Mouse (Mus musculus) heart, embryonic 16.5 days (tissue): ENCODE measurements around the gene Mon2. TPM values are rescaled to one million over a fixed set of nuclear protein-coding genes. Genes with fewer than 3 reads are reported as not detected.

Source experiments
- ATAC-seq: fragments of 200-750 bp; cut with Nextera tagmentation; replicated peaks from 2 replicates; pipeline ENCODE4 v1.8.0; 2017; ENCODE audit warnings: moderate number of reproducible peaks; ENCODE audit not compliant: insufficient read depth, low FRiP score; ENCODE audit errors: extremely low read depth
- H3K27ac ChIP-seq: fragments of 300-500 bp; sonication (generic); 2 replicates; pipeline ENCODE4 v1.5.1; 2014; ENCODE audit warnings: mild to moderate bottlenecking, low read length, control low read depth, moderate library complexity
- H3K27me3 ChIP-seq: fragments of 300-500 bp; sonication (generic); 2 replicates; pipeline ENCODE4 v1.6.1; 2014; ENCODE audit warnings: low read length, mixed read lengths; ENCODE audit not compliant: control insufficient read depth, insufficient read depth
- H3K36me3 ChIP-seq: fragments of 300-500 bp; sonication (generic); 2 replicates; pipeline ENCODE4 v1.6.1; 2014; ENCODE audit not compliant: control insufficient read depth, insufficient read depth
- H3K4me1 ChIP-seq: fragments of 300-500 bp; sonication (generic); 2 replicates; pipeline ENCODE4 v1.6.1; 2014; ENCODE audit warnings: low read length, mixed read lengths; ENCODE audit not compliant: control insufficient read depth, insufficient read depth
- H3K4me2 ChIP-seq: fragments of 300-500 bp; sonication (generic); 2 replicates; pipeline ENCODE4 v1.6.1; 2014; ENCODE audit warnings: low read depth, mild to moderate bottlenecking, control low read depth, low read length
- H3K4me3 ChIP-seq: fragments of 300-500 bp; sonication (generic); 2 replicates; pipeline ENCODE4 v1.5.1; 2014; ENCODE audit warnings: mild to moderate bottlenecking, control low read depth, low read length
- H3K9ac ChIP-seq: fragments of 300-500 bp; sonication (generic); 2 replicates; pipeline ENCODE4 v1.6.1; 2014; ENCODE audit warnings: low read length, control low read depth
- H3K9me3 ChIP-seq: fragments of 300-500 bp; sonication (generic); replicated peaks from 2 replicates; pipeline ENCODE4 v1.6.1; 2016; ENCODE audit warnings: low read length; ENCODE audit not compliant: control insufficient read depth
- WGBS: fragments of 180-500 bp; shearing (Covaris S2); extraction: QIAGEN DNeasy Blood & Tissue Kit; methylation state at CpG from one replicate; pipeline ENCODE4 v1.1.7; 2014; 5-methylcytosine and 5-hydroxymethylcytosine counted together
- polyA plus RNA-seq: library from polyadenylated mRNA; unstranded; fragments of >200 nt; fragmentation: Nextera tagmentation; extraction: Ambion mirVana; gene quantifications from 2 replicates; pipeline ENCODE4 v1.2.1, GENCODE M21; 2015

Gene Mon2
- polyA plus RNA-seq, 1 experiment from 2014 or later, result 14.6 TPM

- peaks cover 8% of the 10 kb centered on the region; the same call in 1 of the 2 replicates for H3K36me3 ChIP-seq
- no peak overlapping the region for H3K27ac ChIP-seq
- H3K4me1 ChIP-seq, result peaks cover 4% of the 10 kb centered on the region; the same call in 1 of the 2 replicates
- no peaks in the 10 kb centered on the region for H3K27me3 ChIP-seq
- no peaks in the 10 kb centered on the region for H3K9me3 ChIP-seq
- WGBS, result 90% methylated on average over 5 of the region's 5 CpGs
- no peak overlapping the region for H3K4me3 ChIP-seq
- no peak overlapping the region for H3K9ac ChIP-seq
- ATAC-seq, result no peak
- H3K4me2 ChIP-seq, result no peak overlapping the region
Measured at GRCm38 (mm10) chr10:123108121-123108520, 31.8 kb upstream of the Mon2 start.

DNA sequence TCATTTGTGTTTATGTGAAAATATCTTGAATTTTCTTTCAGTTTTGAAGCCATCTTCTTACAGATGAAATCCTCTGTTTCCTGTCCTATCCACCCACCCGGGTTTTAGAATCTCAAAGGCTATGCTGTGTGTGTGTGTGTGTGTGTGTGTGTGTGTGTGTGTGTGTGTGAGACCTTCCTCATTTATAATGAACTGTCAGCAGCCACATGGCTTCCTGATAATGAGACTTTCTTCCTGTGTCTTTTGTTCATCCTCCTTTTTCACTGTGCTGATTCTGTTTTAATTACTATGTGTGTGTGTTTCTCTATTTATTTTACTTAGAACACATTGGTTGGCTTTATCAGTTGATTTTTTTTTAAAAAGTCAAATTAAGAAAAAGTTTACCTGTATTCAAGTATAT lies 25.0 kb upstream of the Mon2 start:
- no peak overlapping the region for H3K4me3 ChIP-seq
- no peak overlapping the region for H3K4me2 ChIP-seq
- WGBS, result 53% methylated on average over 1 of the region's 1 CpGs
- no peak overlapping the region for H3K9ac ChIP-seq
- no peak overlapping the region for H3K27ac ChIP-seq
- H3K4me1 ChIP-seq, result no peaks in the 10 kb centered on the region
- H3K36me3 ChIP-seq, result no peaks in the 10 kb centered on the region
- no peak for ATAC-seq
- no peaks in the 10 kb centered on the region for H3K9me3 ChIP-seq
- H3K27me3 ChIP-seq, result no peaks in the 10 kb centered on the region

- Histone ChIP-seq H3K4me3 (no peak overlapping the region), H3K36me3 (no peaks in the 10 kb centered on the region), H3K9me3 (no peaks in the 10 kb centered on the region), H3K9ac (no peak overlapping the region), H3K27me3 (no peaks in the 10 kb centered on the region), H3K27ac (no peak overlapping the region), H3K4me2 (no peak overlapping the region), H3K4me1 (no peaks in the 10 kb centered on the region)
- ATAC-seq, result no peak
- WGBS, result 74% methylated on average over 2 of the region's 2 CpGs
Measured at GRCm38 (mm10) chr10:123100584-123100983, 24.3 kb upstream of the Mon2 start.

- Histone ChIP-seq H3K27me3 (no peaks in the 10 kb centered on the region), H3K36me3 (no peaks in the 10 kb centered on the region), H3K4me1 (no peaks in the 10 kb centered on the region), H3K27ac (no peak overlapping the region), H3K9me3 (no peaks in the 10 kb centered on the region), H3K9ac (no peak overlapping the region), H3K4me3 (no peak overlapping the region), H3K4me2 (no peak overlapping the region)
- 74% methylated on average over 7 of the region's 7 CpGs for WGBS
- ATAC-seq, result no peak
Measured at GRCm38 (mm10) chr10:123094504-123094903, 18.2 kb upstream of the Mon2 start.

GRCm38 (mm10) chr10:123092577-123092976 lies 16.3 kb upstream of the Mon2 start:
- H3K27ac ChIP-seq, result no peak overlapping the region
- H3K9ac ChIP-seq, result no peak overlapping the region
- no peaks in the 10 kb centered on the region for H3K36me3 ChIP-seq
- no peak overlapping the region for H3K4me2 ChIP-seq
- no peak for ATAC-seq
- no peak overlapping the region for H3K4me3 ChIP-seq
- H3K4me1 ChIP-seq, result no peaks in the 10 kb centered on the region
- H3K9me3 ChIP-seq, result no peaks in the 10 kb centered on the region
- no peaks in the 10 kb centered on the region for H3K27me3 ChIP-seq
- 56% methylated on average over 3 of the region's 3 CpGs for WGBS

DNA sequence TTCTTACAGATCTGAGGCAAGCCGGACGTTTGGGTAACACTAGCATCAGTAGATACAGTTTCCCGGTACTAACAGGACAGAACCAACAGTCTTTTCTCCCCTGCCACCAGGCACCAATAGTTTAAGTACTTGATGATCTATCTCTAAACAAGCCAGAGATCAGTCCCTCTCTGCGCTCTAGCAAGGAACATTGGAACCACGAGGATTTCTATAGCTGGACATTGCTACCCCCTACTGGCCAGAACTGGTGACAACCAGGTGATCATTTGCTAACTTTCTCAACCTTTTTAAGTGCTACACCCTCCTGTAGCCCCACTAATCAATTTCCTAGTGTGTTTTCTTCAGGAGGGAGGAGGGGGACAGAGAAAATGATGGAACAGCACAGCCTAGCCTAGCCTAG lies 15.4 kb upstream of the Mon2 start:
- WGBS, result 30% methylated on average over 5 of the region's 5 CpGs
- Histone ChIP-seq H3K4me2 (no peak overlapping the region), H3K4me1 (no peaks in the 10 kb centered on the region), H3K9me3 (no peaks in the 10 kb centered on the region), H3K36me3 (no peaks in the 10 kb centered on the region), H3K27ac (no peak overlapping the region), H3K27me3 (no peaks in the 10 kb centered on the region), H3K4me3 (no peak overlapping the region), H3K9ac (no peak overlapping the region)
- no peak; the same call in 1 of the 2 replicates for ATAC-seq

DNA sequence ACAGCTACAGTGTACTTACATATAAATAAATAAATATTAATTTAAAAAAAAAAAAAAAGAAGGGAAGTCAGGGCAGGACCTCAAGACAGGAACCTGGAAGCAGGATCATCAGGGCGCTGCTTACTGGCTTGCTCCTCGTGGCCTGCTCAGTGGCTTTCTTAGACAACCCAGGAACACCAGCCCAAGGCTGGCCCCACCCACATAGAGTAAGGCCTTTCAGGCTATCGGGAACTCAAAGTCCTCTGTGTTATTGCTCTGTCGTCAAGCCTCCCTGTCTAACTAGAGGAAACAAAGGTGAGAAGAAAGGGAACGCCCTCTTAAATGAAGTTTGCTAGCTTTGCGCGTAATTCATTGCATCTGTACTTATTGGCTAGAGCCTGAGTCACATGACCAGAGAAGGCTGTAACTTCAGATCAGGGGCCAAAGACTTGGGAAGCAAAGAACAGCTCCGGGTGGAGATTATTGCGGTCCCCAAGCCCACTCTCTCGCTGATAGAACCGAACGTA lies 13.2 kb upstream of the Mon2 start:
- WGBS, result 77% methylated on average over 12 of the region's 12 CpGs
- no peaks in the 10 kb centered on the region for H3K36me3 ChIP-seq
- no peaks in the 10 kb centered on the region for H3K9me3 ChIP-seq
- H3K27me3 ChIP-seq, result no peaks in the 10 kb centered on the region
- no peak overlapping the region for H3K4me3 ChIP-seq
- H3K9ac ChIP-seq, result no peak overlapping the region
- H3K4me2 ChIP-seq, result no peak overlapping the region
- no peaks in the 10 kb centered on the region for H3K4me1 ChIP-seq
- no peak overlapping the region for H3K27ac ChIP-seq
- ATAC-seq, result no peak

DNA sequence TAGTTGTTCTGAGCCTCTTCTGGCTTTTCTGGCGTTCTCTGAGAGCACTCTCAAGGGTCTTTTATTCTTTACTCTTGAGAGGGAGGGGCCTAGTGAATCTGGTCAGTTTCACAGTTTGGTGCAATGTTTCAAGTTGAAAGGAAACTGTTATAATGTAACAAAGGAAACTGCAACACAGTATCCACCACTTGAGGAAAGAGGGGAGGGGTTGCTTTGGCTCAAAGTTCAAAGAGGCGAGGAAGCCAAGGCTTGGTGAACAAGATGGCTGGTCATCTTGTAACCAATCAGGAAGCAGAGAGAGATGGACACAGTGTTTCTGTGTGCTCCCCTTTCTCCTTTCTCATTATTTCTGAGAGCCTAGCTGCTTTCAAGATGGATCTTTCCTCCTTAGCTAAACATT lies 10.5 kb upstream of the Mon2 start:
- no peaks in the 10 kb centered on the region for H3K36me3 ChIP-seq
- no peak for ATAC-seq
- H3K9ac ChIP-seq, result no peak overlapping the region
- H3K4me3 ChIP-seq, result no peak overlapping the region
- WGBS, result 72% methylated on average over 2 of the region's 2 CpGs
- no peaks in the 10 kb centered on the region for H3K4me1 ChIP-seq
- no peaks in the 10 kb centered on the region for H3K9me3 ChIP-seq
- H3K4me2 ChIP-seq, result no peak overlapping the region
- H3K27ac ChIP-seq, result no peak overlapping the region
- no peaks in the 10 kb centered on the region for H3K27me3 ChIP-seq

DNA sequence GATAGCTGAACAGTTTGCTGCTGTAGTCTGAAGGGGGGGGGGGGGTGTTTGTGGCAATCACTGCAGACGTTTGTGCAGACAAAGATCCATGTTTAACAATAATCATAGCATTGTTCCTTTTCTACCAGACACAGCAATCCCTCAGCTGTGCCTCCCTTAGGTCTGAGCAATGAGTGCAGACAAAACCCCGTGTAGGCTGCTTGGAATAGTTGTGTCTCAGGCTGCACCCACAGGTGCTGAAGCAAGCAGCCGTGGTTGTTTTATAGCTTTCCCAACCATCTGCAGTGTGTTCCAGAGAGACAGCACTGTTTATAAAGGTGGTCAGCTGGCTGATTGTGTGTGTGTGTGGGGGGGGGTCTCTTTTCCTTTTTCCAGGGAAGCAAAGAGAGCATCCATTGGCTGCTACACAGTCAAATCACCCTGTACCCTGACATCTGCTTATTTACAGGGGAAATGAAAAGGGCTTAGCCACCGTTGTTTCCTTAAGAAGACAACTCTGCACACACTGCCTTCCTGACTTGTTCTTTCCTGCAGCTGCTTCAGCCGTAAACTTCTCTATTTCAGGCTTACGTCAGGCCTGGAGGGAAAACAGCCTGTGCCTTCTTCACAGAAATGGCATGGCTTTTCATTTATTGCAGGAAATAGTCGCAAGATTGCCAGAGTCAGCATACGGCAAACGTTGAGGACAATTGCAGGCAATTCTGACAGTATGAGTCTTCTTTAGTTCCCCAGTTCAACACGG lies 8.8 kb upstream of the Mon2 start:
- H3K27ac ChIP-seq, result no peak overlapping the region
- H3K4me3 ChIP-seq, result no peak overlapping the region
- H3K9ac ChIP-seq, result no peak overlapping the region
- H3K4me2 ChIP-seq, result no peak overlapping the region
- no peaks in the 10 kb centered on the region for H3K27me3 ChIP-seq
- no peak for ATAC-seq
- WGBS, result 61% methylated on average over 10 of the region's 10 CpGs
- no peaks in the 10 kb centered on the region for H3K9me3 ChIP-seq
- no peaks in the 10 kb centered on the region for H3K4me1 ChIP-seq
- H3K36me3 ChIP-seq, result no peaks in the 10 kb centered on the region
